Mouse (Mus musculus) common myeloid progenitor, adult 5-6 weeks (primary cell): Measurements from ENCODE around the gene Senp3. TPM values are rescaled to one million over a fixed set of nuclear protein-coding genes. Genes with fewer than 3 reads are reported as not detected.
"Not testable (repeated sequence)": the region's sequence is repeated elsewhere in the genome, so short reads cannot be mapped to it uniquely, and the experiment has no call there.

Experiments used
- ATAC-seq: replicated peaks from 2 replicates; pipeline ENCODE4 v1.8.0; 2016; ENCODE audit warnings: low read depth, mild to moderate bottlenecking, moderate TSS enrichment, inconsistent platforms; ENCODE audit not compliant: poor library complexity, severe bottlenecking
- total RNA-seq: library from RNA; stranded (forward); fragments of 200-1000, 187-1606 nt; gene quantifications from 2 replicates; pipeline ENCODE4 v1.2.3, GENCODE M21; 2017

The Senp3 gene
- total RNA-seq, 1 experiment from 2014 or later: 75.7 TPM

GRCm38 (mm10) chr11:69656617-69657461 lies 25.0 kb downstream of the Senp3 start:
- peak; percentile 38; the same call in 1 of the 2 replicates for ATAC-seq

DNA sequence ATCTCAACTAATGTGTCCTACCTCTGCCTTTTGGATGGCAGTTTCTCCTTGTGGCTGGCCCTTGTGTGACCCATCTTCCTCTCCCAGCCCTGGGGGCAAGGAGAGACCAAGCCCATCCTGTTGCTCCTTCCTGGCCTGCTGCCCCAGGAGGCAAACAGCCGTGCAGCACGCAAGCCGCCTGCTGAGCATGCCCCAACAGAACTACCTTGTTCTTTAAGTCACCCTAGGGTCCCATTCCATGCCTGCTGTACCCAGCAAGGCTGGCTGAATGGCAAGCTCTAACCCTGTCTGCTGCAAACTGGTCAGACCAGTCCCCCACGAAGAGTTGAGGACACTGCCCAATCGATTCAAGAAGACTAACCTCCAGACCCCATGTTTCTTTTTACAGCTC lies 25.8 kb downstream of the Senp3 start:
- no peak for ATAC-seq

DNA sequence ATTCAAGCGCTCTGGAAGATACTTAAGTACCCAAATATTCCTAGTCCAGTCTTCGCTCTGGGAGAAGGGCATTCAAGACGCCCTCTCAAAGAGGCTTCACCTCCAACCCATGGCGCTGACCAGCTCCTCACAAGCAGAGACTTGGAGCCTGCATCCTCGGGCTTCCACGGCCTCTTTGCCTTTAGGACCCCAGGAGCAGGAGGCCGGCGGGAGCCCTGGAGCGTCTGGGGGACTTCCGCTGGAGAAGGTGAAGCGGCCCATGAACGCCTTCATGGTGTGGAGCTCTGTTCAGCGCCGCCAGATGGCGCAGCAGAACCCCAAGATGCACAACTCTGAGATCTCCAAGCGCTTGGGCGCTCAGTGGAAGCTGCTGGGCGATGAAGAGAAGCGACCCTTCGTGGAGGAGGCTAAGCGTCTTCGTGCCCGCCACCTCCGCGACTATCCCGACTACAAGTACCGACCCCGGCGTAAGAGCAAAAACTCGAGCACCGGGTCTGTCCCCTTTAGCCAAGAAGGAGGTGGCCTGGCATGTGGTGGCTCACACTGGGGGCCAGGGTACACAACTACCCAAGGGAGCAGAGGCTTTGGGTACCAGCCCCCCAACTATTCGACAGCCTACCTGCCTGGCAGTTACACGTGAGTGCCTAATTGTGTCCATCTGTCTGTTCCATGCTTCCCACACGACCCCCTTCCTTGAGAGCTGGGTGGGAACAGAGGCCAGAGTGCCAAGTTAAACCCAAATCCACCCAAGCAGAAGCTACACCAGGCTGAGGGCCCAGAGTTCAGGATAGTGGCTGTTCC lies 26.4 kb downstream of the Senp3 start, which contains the start of gene Sox15:
Gene Sox15, plus strand, starts transcription at position 51 of the 801 bp plus-strand sequence.
- ATAC-seq: peak; percentile 58

DNA sequence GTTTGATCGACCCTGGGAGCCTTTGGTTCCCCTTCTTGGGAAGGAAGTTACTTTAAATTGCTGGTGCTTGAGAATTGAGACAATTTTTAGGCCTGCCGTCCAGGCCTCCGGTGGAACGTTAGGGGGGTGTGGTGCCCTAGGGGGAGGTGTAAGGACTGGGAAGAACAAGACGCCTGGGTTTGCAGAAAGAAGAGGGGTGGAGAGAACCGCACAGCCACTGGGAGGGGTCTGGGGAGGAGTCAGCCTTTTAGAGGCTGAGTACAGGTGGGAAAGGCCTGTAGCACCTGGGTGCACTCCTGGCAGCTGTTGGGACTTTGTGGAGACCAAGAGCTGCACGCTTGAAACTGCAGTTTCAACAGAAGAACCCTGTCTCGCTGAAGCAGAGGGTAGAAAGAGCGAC lies 27.1 kb downstream of the Senp3 start:
- ATAC-seq: no peak

- no peak for ATAC-seq
Measured at GRCm38 (mm10) chr11:69653399-69653798, 28.5 kb downstream of the Senp3 start.

DNA sequence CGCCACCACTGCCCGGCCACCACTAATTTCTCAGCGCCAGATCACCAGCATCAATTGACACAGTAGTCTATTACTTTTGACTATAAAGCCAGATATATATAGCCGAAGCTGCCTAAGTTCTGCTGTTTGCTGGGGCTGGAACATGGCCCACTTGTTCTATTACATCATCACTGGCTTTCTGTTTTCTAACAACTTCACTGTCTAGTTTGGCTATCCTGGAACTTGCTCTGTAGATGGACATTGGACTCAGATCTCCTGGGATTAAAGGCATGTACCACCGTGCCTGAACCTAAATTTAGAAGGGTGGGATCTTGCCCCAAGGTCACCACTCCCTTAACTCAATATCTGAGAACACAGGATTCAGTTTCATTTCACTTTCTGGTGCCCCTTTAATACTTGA lies 36.0 kb downstream of the Senp3 start:
- no peak for ATAC-seq

DNA sequence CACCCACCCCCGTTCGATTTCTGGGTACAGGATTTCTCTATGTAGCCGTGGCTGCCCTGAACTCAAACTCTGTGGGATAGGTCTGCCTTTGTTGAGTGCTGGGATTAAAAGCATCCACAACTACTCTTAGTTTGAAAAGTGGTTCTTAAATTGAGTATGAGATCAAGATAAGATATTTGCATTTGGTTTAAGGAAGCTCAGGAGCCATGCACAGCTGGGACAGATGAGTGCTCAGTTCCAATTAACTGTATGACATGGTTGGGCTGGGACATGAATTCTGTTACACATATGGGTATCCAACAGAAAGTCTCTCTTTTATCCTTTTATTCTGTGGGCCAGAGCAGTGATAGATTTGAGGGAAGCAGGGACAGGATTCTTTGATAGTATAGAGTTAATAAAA lies 46.4 kb downstream of the Senp3 start:
- no peak for ATAC-seq

GRCm38 (mm10) chr11:69633128-69633866 lies 48.6 kb downstream of the Senp3 start:
- no peak for ATAC-seq

DNA sequence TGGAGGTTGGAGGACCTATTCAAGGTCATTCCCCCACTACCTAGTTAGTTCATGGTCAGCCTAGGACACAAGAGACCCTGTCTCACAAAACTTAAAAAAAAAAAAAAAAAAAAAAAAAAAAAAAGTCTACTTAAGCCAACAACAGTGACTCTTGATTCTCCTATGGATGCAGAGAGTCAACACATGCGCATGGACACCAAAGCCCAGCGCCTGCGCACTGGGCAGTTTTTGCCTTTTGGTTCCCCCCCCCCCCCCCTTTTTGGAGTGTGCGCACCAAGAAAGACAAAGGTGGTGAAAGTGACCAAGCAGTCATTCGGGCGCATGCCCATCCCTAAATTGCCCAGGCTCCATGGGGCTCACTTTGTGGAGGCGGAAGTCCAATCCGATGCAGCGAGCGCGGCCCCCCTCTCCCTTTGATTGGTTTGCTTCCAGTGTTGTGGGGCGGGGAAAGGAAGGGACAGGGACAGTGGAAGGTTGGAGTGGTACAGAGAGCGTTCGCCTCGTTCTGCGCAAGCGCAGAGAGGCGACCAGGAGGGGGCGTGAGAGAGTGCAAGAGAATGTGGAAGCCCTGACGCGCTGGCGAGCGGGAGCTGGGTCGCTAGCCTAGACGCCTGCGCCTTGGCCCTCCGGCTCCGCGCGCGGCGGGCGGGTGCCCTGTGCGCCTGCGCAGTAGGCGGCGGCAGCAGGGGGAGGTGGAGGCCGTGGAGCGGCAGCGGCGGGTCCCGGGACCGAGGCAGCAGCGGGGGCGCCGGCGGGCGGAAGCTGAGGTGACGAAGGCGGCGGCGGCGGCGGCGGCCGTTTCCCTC lies 49.4 kb downstream of the Senp3 start, which contains the start of gene Fxr2:
Gene Fxr2, plus strand, starts transcription at position 707 of the 806 bp plus-strand sequence.
- ATAC-seq: peak; percentile 96

GRCm38 (mm10) chr11:69629802-69630201 lies 52.1 kb downstream of the Senp3 start:
- no peak for ATAC-seq

DNA sequence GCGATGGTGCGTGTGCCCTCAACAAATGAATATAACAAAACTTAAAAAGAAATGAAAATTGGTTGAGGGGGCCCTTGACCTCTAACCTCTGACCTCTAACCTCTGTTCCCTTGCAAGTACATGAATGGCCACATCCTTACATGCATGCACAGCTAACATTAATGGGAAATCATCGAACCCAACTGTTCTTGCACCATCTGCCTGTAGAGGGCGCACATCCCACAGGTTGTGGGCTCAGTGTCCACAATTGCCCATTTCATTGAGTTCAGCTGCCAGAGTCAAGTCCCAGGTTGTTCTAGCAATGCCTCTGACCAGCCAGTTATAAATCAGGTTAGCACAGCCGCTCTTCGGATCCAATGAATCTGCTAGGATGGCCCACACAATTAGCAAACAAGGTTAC lies 53.6 kb downstream of the Senp3 start:
- peak; percentile 51; the same call in 1 of the 2 replicates for ATAC-seq

DNA sequence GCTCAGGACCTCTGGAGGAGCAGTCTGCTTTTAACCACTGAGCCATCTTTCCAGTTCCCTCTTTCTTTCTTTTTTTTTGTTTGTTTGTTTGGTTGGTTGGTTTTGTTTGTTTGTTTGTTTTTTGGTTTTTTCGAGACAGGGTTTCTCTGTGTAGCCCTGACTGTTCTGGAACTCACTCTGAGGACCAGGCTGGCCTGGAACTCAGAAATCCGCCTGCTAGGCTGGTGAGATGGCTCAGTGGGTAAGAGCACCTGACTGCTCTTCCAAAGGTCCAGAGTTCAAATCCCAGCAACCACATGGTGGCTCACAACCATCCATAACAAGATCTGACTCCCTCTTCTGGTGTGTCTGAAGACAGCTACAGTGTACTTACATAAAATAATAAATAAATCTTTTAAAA lies 57.5 kb downstream of the Senp3 start:
- not testable (repeated sequence) for ATAC-seq

Other genes starting within 250 kb of the Senp3 start
- gene Dnah2, start 133.0 kb downstream of the Senp3 start, total RNA-seq: 0.68 TPM in 1 of 2 replicates, not detected in the other
- gene Efnb3, start 121.9 kb downstream of the Senp3 start, total RNA-seq: 0.55 TPM in 1 of 2 replicates, not detected in the other
- gene Wrap53, start 101.8 kb downstream of the Senp3 start, total RNA-seq: 5.0 and 8.0 TPM in 2 replicates
- 78.8 and 104 TPM in 2 replicates for gene Trp53, start 101.7 kb downstream of the Senp3 start, total RNA-seq
- 16.9 and 26.2 TPM in 2 replicates for gene Atp1b2, start 76.1 kb downstream of the Senp3 start, total RNA-seq
- not detected in 2 replicates for gene Shbg, start 64.2 kb downstream of the Senp3 start, total RNA-seq
- not detected in 2 replicates for gene Sat2, start 60.1 kb downstream of the Senp3 start, total RNA-seq
- 38.9 and 44.1 TPM in 2 replicates for gene Fxr2, start 49.1 kb downstream of the Senp3 start, total RNA-seq
- 0.87 TPM in 1 of 2 replicates, not detected in the other for gene Sox15, start 26.8 kb downstream of the Senp3 start, total RNA-seq
- gene Mpdu1, start 19.4 kb downstream of the Senp3 start, total RNA-seq: 51.8 and 56.8 TPM in 2 replicates
- gene Cd68, start 15.9 kb downstream of the Senp3 start, total RNA-seq: 11.0 and 29.0 TPM in 2 replicates
- gene Eif4a1, start 9.7 kb downstream of the Senp3 start, total RNA-seq: 895 and 933 TPM in 2 replicates
- 7.7 and 11.1 TPM in 2 replicates for gene Tnfsf13, start 3.7 kb upstream of the Senp3 start, total RNA-seq
- not detected in 2 replicates for gene Tnfsf12, start 13.8 kb upstream of the Senp3 start, total RNA-seq
- gene Tnfsfm13, start 14.0 kb upstream of the Senp3 start, total RNA-seq: 2.1 and 3.0 TPM in 2 replicates
- 59.3 and 132 TPM in 2 replicates for gene Polr2a, start 76.6 kb upstream of the Senp3 start, total RNA-seq
- gene Slc35g3, start 79.9 kb upstream of the Senp3 start, total RNA-seq: not detected in 2 replicates
- gene Zbtb4, start 83.8 kb upstream of the Senp3 start, total RNA-seq: 2.2 and 2.6 TPM in 2 replicates
- 0.27 and 1.5 TPM in 2 replicates for gene Chrnb1, start 113.9 kb upstream of the Senp3 start, total RNA-seq
- gene Fgf11, start 119.8 kb upstream of the Senp3 start, total RNA-seq: 2.5 TPM in 1 of 2 replicates, not detected in the other
- gene Tmem102, start 123.5 kb upstream of the Senp3 start, total RNA-seq: not detected in 2 replicates
- gene Gm39566, start 133.2 kb upstream of the Senp3 start, total RNA-seq: not detected in 2 replicates
- not detected in 2 replicates for gene Spem2, start 136.4 kb upstream of the Senp3 start, total RNA-seq
- gene Spem1, start 140.1 kb upstream of the Senp3 start, total RNA-seq: not detected in 2 replicates
- gene Nlgn2, start 155.7 kb upstream of the Senp3 start, total RNA-seq: 6.5 and 8.6 TPM in 2 replicates
- gene Tmem256, start 156.4 kb upstream of the Senp3 start, total RNA-seq: 245 and 258 TPM in 2 replicates
- 24.6 and 31.0 TPM in 2 replicates for gene Plscr3, start 164.3 kb upstream of the Senp3 start, total RNA-seq
- not detected in 2 replicates for gene Tnk1, start 176.6 kb upstream of the Senp3 start, total RNA-seq
- not detected in 2 replicates for gene Tmem95, start 195.9 kb upstream of the Senp3 start, total RNA-seq
- 0.39 and 0.50 TPM in 2 replicates for gene Kctd11, start 199.3 kb upstream of the Senp3 start, total RNA-seq
- gene Acap1, start 213.5 kb upstream of the Senp3 start, total RNA-seq: 73.1 and 81.7 TPM in 2 replicates
- 5.5 and 5.9 TPM in 2 replicates for gene 2810408A11Rik, start 218.9 kb upstream of the Senp3 start, total RNA-seq
- gene Neurl4, start 219.0 kb upstream of the Senp3 start, total RNA-seq: 26.9 and 32.3 TPM in 2 replicates
- gene Gps2, start 231.8 kb upstream of the Senp3 start, total RNA-seq: 42.0 and 78.8 TPM in 2 replicates
- gene Eif5a, start 239.9 kb upstream of the Senp3 start, total RNA-seq: 854 and 864 TPM in 2 replicates